20 mouse cellular contexts compared by ENCODE assay signal in the genomic region with DNA sequence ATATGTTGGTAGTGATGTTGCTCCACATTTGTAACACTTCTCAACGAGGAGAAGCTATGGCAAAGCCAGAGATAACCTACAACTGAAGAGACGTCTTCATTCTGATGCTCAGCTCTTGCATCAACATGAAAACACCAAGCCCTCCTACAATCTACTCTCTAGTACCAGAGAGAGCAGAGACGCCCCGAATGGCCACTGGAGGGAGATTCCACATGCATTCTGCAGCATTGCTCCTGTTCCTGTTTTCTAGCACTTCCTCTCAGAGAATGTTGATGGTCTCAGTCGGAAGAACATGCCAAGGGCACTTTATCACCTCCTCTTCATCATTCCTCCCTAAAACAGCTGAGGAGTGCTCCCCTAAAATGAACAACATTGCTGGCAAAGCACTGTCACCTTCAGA.
DNase-seq lines count a peak whose midpoint lies in the region; ATAC-seq and TF ChIP-seq lines count a peak whose summit lies in the region.
"Had no signal": no experiment of that assay in that cellular context is flagged by ENCODE, and none has a peak within 500 bp of the region (broad histone marks: within the 10 kb centered on the region; RNA-seq: fewer than 3 reads in every experiment).

No protein-coding gene starts in this region.

- H3K9me3 ChIP-seq in midbrain, embryonic 14.5 days (ENCODE audit: control insufficient read depth, low read length): no peaks in the 10 kb centered on the region
- no peaks in the 10 kb centered on the region for H3K9me3 ChIP-seq in midbrain, embryonic 10.5 days (replicated peaks)
- H3K9me3 ChIP-seq: embryonic facial prominence, embryonic 10.5 days; forebrain, embryonic 15.5 days; heart, embryonic 15.5 days; hindbrain, embryonic 10.5 days; limb, embryonic 10.5 days; neural tube, embryonic 13.5 days; stomach, embryonic 15.5 days had no signal

- H3K4me3 ChIP-seq in midbrain, embryonic 14.5 days (replicated peaks; ENCODE audit: low read depth, low read length): no peak overlapping the region
- H3K4me3 ChIP-seq in midbrain, embryonic 10.5 days: no peak overlapping the region
- H3K4me3 ChIP-seq: embryonic facial prominence, embryonic 10.5 days; forebrain, embryonic 15.5 days; heart, embryonic 15.5 days; hindbrain, embryonic 10.5 days; limb, embryonic 10.5 days; liver, embryonic 12.5 days; neural tube, embryonic 13.5 days; stomach, embryonic 15.5 days had no signal

- no peak overlapping the region for H3K9ac ChIP-seq in midbrain, embryonic 14.5 days (replicated peaks; ENCODE audit: low read length)
- H3K9ac ChIP-seq: forebrain, embryonic 15.5 days; heart, embryonic 15.5 days; liver, embryonic 12.5 days; neural tube, embryonic 13.5 days; stomach, embryonic 15.5 days had no signal

- no peak for ATAC-seq in midbrain, embryonic 14.5 days (ENCODE audit: low FRiP score, low TSS enrichment)
- ATAC-seq in Patski: no peak
- ATAC-seq: activated CD4-positive, CD25-positive, alpha-beta regulatory T cell, adult 4 months; forebrain, embryonic 15.5 days; liver, embryonic 12.5 days had no signal

- H3K4me2 ChIP-seq in midbrain, embryonic 14.5 days (ENCODE audit: low read length): no peak overlapping the region
- H3K4me2 ChIP-seq: forebrain, embryonic 15.5 days; heart, embryonic 15.5 days; liver, embryonic 12.5 days; neural tube, embryonic 13.5 days; stomach, embryonic 15.5 days had no signal

- no peaks in the 10 kb centered on the region for H3K4me1 ChIP-seq in midbrain, embryonic 14.5 days (ENCODE audit: control insufficient read depth, insufficient read depth, low read length)
- no peaks in the 10 kb centered on the region for H3K4me1 ChIP-seq in midbrain, embryonic 10.5 days
- H3K4me1 ChIP-seq: embryonic facial prominence, embryonic 10.5 days; forebrain, embryonic 15.5 days; heart, embryonic 15.5 days; hindbrain, embryonic 10.5 days; limb, embryonic 10.5 days; liver, embryonic 12.5 days; neural tube, embryonic 13.5 days; stomach, embryonic 15.5 days had no signal

- TF ChIP-seq CTCF in Patski (IDR thresholded peaks at IDR 0.05): peak; percentile 43

- WGBS in midbrain, embryonic 14.5 days: 70% methylated on average over 5 of the region's 5 CpGs
- 71% methylated on average over 5 of the region's 5 CpGs for WGBS in midbrain, embryonic 10.5 days

- in situ Hi-C loops in Patski (cut with MboI; ENCODE audit: low pct_unique_long_range_greater_than_20kb): no loop called here

- no peak overlapping the region for H3K27ac ChIP-seq in midbrain, embryonic 14.5 days (replicated peaks; ENCODE audit: low read depth, low read length)
- no peak overlapping the region for H3K27ac ChIP-seq in midbrain, embryonic 10.5 days (replicated peaks)
- H3K27ac ChIP-seq: embryonic facial prominence, embryonic 10.5 days; forebrain, embryonic 15.5 days; heart, embryonic 15.5 days; hindbrain, embryonic 10.5 days; limb, embryonic 10.5 days; liver, embryonic 12.5 days; neural tube, embryonic 13.5 days; stomach, embryonic 15.5 days had no signal

- DNase-seq in cerebellum, postnatal 14 days: peak; percentile 14 to 33
- no peak for DNase-seq in cerebellum, adult 9-10 months
- DNase-seq in kidney, postnatal 10 days: peak; percentile 22
- no peak for DNase-seq in kidney, adult 8-10 months
- DNase-seq in midbrain, embryonic 14.5 days: peak; percentile 31
- DNase-seq in midbrain, embryonic 10.5 days (ENCODE audit: low spot score): no peak
- DNase-seq in Patski (ENCODE audit: low read depth, low spot score): no peak
- DNase-seq in liver: no peak
- DNase-seq: adrenal gland, postnatal 14 days; kidney, postnatal 25 days had no signal

- H3K36me3 ChIP-seq in midbrain, embryonic 14.5 days (ENCODE audit: control insufficient read depth, insufficient read depth, low read length): no peaks in the 10 kb centered on the region
- H3K36me3 ChIP-seq in midbrain, embryonic 10.5 days: no peaks in the 10 kb centered on the region
- H3K36me3 ChIP-seq: embryonic facial prominence, embryonic 10.5 days; forebrain, embryonic 15.5 days; heart, embryonic 15.5 days; hindbrain, embryonic 10.5 days; limb, embryonic 10.5 days; liver, embryonic 12.5 days; neural tube, embryonic 13.5 days; stomach, embryonic 15.5 days had no signal

- no peaks in the 10 kb centered on the region for H3K27me3 ChIP-seq in midbrain, embryonic 14.5 days (ENCODE audit: control insufficient read depth, insufficient read depth, low read length)
- H3K27me3 ChIP-seq in midbrain, embryonic 10.5 days (ENCODE audit: low read depth, poor library complexity, severe bottlenecking): no peaks in the 10 kb centered on the region
- H3K27me3 ChIP-seq in Patski: no peaks in the 10 kb centered on the region
- H3K27me3 ChIP-seq: CH12.LX; forebrain, embryonic 15.5 days; heart, embryonic 15.5 days; liver, embryonic 12.5 days; neural tube, embryonic 13.5 days; stomach, embryonic 15.5 days had no signal

- POLR2A ChIA-PET in Patski (lab: Charles Lee): interaction anchor here (0.9 kb wide), 1 partner anchor 11 kb away, joined by 6 read pairs; no protein-coding TSS in a partner anchor

- CTCF ChIA-PET in Patski (lab: Charles Lee): no interaction called here

Comparison
In these comparisons a context has a peak if more than half of its experiments do, and no peak if none do; other contexts are left out.
1. DNase-seq: peak in cerebellum, postnatal 14 days (2 of 2), kidney, postnatal 10 days (single experiment) and midbrain, embryonic 14.5 days (single experiment); none in cerebellum, adult 9-10 months (single experiment), kidney, adult 8-10 months (0 of 2), midbrain, embryonic 10.5 days (single experiment), Patski (single experiment) and liver (single experiment).